Mouse (Mus musculus): ENCODE results near the gene Ms4a14. TPM values are rescaled to one million over a fixed set of nuclear protein-coding genes. Genes with fewer than 3 reads are reported as not detected.
A peak's percentile ranks its signal among the peaks of the same experiment; 100 is the strongest.
"Not testable (repeated sequence)": the region's sequence is repeated elsewhere in the genome, so short reads cannot be mapped to it uniquely, and the experiment has no call there.

Ms4a14 gene
- 0.29 to 0.64 TPM in 2 of 3 replicates, not detected in the other for total RNA-seq (2017)

DNA sequence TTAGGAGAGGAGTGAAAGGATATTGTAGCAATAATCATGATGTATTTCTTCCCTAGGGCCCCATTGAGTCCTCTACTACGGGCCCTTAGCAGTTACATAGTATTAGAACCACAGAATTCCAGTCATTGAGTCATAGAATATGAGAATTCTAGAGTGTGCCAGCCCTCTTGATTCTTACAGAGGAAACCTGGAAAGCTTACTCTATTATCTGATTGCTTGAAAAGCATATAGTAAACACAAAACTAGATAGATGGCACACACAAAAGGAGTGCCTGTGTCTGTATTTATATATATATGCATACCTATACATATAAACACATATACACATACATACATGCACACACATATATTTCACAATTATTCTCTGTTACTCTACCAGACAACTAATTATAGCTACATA lies at the start of gene Ms4a14:
TSS of gene Ms4a14 (minus strand) at position 101 of the 400 bp plus-strand sequence.
- no peak for ATAC-seq (replicated peaks; ENCODE audit: insufficient number of reproducible peaks, low FRiP score, low TSS enrichment, poor library complexity, severe bottlenecking)

DNA sequence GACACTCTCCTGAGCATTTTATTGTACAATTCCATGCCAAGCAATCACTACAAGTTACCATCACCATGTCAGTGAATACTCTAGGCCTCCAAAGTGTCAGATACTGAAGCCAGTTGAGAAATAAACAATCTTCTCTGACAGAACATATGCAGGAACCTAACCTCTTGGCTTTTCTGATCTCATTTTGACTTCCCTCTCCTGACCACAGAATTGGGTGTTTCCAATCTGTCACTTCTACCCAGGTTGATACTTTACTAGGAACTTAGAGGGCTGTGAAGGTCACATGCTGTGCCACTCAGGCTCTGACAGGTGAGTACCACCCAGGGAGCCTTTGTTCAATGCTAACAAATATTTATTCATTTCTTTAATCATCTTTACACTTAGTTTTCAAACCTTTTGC lies 47.7 kb upstream of the Ms4a14 start:
- ATAC-seq (replicated peaks; ENCODE audit: insufficient number of reproducible peaks, low FRiP score, low TSS enrichment, poor library complexity, severe bottlenecking) = peak; percentile 86

DNA sequence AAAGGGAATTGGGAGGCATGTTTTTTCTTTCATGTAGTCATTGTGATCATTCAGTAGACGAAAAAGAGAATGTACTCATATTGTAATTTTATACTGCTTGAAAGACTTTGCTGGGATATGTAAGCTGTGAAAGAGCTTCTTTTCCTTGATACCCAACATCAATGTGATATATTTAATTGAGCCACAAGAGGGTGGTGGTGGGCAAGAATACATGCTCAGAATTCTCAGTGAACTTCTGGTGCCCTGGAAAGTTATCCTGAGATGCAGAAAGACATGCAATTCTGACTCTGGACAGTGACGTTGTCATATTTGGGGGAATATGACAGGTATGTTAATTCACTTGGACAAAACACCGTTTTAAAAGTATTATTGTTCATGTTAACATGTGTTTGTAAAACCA lies 45.9 kb upstream of the Ms4a14 start:
- ATAC-seq (replicated peaks; ENCODE audit: insufficient number of reproducible peaks, low FRiP score, low TSS enrichment, poor library complexity, severe bottlenecking) = peak; percentile 69

DNA sequence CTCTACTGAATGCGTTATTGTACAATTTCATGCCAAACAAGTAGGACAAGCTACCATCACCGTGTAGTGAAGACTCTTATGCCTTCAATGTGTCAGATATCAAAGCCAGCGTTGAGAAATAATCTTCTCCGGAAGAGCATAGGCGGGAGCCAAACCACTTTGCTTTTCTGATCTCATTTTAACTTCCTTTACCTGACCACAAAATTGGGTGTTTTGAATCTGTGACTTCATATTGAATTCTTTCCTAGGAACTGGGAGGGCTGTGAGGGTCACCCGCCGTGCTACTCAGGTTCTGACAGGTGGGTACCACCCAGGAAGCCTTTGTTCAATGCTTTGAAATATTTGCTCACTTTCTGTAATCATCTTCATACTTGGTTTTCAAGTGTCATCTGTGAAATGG lies 41.5 kb upstream of the Ms4a14 start:
- peak; percentile 50; the same call in 1 of the 2 replicates for ATAC-seq (replicated peaks; ENCODE audit: insufficient number of reproducible peaks, low FRiP score, low TSS enrichment, poor library complexity, severe bottlenecking)

DNA sequence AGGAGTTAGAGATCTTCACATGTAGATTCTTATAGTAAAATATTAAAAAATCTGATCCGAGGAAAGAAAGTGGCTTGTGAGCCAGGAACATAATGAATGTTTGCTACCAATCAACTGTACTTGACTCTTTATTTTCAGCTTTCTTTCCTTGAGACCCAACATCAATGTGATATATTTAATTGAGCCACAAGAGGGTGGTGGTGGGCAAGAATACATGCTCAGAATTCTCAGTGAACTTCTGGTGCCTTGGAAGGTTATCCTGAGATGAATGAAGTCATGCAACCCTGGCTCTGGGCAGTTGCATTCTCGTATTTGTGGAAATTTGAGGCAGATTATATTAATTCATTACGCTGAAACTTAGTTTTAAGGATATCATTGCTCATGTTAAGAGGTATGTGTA lies 37.6 kb upstream of the Ms4a14 start:
- ATAC-seq (replicated peaks; ENCODE audit: insufficient number of reproducible peaks, low FRiP score, low TSS enrichment, poor library complexity, severe bottlenecking) = peak; percentile 52; the same call in 1 of the 2 replicates

DNA sequence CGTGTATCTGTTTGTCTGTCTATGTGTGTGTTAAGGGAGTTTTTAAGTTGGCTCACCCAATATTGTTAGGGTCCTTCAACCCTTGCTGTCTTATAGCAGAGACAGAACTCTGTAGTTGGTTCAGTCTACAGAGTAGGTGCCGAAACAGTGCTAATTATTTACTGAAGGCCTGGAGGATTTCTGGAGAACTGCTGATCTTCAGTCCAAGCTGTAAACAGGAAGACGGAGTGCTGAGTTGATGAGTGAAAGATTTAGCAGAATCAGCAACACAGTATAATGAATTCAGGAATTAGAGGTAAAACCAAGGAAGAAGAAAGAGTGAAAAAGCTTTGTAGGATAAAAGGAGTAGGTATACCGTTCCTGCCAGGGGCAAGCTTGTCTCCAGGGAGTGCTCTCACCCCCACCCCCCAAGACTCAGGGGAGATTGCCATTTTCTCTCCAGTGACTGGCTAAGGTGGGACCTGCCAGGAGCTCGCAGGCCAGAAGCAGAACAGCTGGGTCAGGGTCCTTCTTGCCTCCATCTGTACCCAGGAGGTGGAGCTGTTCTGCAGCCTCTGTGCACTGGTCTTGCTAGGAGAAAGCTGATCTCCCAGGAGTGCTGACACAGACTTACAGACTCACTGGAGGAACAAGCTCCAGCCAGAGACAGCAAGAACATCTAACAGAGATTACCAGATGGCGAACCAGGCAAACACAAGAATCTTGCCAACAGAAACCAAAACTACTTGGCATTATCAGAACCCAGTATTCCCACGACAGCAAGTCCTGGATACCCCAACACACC lies 35.6 kb upstream of the Ms4a14 start:
- no peak for ATAC-seq (replicated peaks; ENCODE audit: insufficient number of reproducible peaks, low FRiP score, low TSS enrichment, poor library complexity, severe bottlenecking)

DNA sequence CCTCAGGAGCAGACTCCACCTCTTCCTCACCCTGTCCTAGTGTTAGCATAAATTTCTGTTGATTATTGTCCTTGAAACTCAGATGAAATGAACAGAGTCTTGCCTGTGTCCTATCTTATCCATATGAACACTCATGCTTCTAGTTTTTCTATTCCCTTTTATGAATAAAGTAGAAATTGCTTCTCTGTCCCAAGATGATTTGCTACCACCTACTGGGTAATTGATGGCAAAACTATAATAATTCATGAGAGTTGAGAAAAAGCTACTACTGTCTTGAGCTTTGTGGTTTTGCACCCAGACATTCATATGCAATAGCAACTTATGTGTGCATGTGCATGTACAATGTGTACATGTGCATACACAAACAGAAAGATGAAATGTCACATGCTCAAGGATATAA lies 29.7 kb upstream of the Ms4a14 start:
- no peak for ATAC-seq (replicated peaks; ENCODE audit: insufficient number of reproducible peaks, low FRiP score, low TSS enrichment, poor library complexity, severe bottlenecking)

DNA sequence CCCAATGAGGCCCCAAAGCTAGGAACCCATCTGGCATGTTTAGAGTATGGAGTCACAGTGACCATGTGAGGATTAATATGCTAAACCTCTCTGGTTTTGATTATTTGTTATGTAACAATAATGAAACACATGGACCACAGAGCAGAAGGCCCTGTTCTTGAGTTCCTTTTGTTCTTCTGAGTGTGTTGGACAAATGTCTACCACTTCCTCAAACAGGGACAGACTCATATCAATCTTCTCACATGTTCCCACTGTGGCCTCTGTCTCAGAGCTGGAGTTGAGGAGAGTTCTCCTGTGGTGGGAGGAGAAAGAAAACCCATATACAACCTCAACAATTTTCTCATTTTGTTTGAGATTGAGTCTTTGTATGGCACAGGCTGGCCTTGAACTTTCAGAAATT lies 28.9 kb upstream of the Ms4a14 start:
- 0 out of 2 replicates have a peak, but pooled peaks have one; percentile 47 for ATAC-seq (replicated peaks; ENCODE audit: insufficient number of reproducible peaks, low FRiP score, low TSS enrichment, poor library complexity, severe bottlenecking)

DNA sequence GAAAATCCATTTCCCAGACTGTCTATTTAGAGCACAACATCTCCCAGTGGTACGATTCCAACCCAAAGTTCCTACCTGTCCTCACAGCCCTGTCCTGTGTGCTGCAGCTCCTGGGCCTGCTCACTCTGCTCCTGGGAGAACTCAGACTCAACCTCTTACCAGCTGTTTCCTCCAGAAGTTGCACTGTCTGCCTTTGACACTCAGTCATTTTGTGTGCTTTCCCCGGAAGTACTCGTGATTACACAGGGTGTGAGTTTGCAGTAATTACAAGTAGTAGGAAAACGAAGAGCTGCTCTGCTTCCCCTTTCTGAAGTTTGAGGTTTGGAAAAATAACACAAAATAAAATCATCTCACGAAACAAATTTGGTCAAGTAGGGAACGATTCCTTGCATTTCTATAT lies 21.7 kb upstream of the Ms4a14 start, which contains the start of gene Ms4a7:
TSS of gene Ms4a7 (minus strand) at position 215 of the 400 bp plus-strand sequence.
- peak; percentile 47 for ATAC-seq (replicated peaks; ENCODE audit: insufficient number of reproducible peaks, low FRiP score, low TSS enrichment, poor library complexity, severe bottlenecking)

DNA sequence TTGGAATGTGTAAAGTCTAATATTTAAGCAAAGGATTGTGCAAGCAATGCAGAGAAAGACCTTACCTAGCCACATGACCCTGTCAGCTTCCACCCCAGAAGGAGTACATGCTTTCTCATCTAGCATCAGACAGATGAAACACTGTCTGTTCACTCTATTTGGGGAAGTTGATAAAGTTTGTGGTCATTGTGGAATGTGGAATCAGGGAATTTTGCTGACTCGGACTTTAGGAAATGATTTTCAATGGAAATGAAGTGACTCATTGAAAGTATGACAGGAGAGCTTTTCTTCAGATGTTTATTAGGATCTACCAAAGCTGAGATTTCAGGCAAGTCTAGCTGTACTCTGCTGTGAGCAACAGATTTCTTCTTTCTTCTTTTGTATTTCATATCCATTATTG lies 6.9 kb upstream of the Ms4a14 start:
- ATAC-seq (replicated peaks; ENCODE audit: insufficient number of reproducible peaks, low FRiP score, low TSS enrichment, poor library complexity, severe bottlenecking) = no peak

DNA sequence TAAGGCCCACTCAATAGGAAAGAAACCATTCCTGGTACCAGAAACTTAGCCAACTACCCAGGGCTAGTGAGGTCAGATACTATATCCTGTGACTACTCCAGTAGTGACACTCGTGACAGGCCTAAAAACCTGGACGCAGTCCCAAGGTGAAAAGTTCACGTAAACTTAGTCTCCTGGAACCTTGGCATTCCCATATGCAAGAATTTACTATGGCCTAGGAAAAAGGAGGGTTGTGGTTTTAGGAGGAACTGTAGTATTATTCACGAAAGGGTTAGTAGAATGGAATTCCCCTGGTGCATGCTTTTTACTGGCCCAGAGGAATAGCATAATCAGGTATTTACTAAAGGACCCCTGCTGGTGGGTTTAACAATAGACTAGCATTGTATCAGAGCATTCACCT lies 2.5 kb upstream of the Ms4a14 start:
- ATAC-seq (replicated peaks; ENCODE audit: insufficient number of reproducible peaks, low FRiP score, low TSS enrichment, poor library complexity, severe bottlenecking) = no peak

DNA sequence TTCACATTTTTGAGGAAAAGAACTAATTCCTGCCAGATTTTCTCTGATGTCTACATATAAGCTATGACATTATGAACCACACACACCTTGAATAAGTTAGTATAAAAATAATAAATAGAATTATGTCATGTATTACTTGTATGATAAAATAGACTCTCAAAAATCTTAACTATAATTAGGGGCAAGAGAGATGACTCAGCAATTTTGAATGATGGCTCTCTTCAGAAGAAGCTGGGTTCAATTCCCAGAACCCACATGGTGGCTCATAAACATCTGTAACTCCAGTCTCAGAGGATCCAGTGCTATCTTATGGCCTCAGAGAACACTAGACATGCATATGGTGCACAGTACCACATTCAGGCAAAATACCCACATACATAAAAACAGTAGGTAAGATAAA lies 5.4 kb downstream of the Ms4a14 start:
- ATAC-seq (replicated peaks; ENCODE audit: insufficient number of reproducible peaks, low FRiP score, low TSS enrichment, poor library complexity, severe bottlenecking) = no peak

DNA sequence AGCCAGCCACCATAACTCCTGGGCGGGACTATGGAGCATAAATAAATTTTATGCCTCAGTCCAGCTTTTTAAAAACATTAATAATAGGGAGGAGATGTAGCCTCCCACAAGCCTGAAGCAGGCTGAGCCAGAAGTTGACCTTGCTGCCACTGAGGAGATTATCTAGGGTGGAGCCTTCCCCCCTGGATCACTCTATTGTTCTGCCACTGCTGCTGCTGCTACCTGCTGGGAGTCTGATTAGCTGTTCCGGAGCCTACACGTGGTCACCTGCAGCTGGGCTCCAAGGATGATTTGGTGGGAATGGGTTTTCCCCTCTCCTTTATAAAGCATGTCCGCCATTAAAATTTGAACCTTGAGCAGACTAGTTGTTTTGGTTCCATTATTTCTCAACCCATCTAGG lies 14.7 kb downstream of the Ms4a14 start:
- ATAC-seq (replicated peaks; ENCODE audit: insufficient number of reproducible peaks, low FRiP score, low TSS enrichment, poor library complexity, severe bottlenecking) = not testable (repeated sequence)

DNA sequence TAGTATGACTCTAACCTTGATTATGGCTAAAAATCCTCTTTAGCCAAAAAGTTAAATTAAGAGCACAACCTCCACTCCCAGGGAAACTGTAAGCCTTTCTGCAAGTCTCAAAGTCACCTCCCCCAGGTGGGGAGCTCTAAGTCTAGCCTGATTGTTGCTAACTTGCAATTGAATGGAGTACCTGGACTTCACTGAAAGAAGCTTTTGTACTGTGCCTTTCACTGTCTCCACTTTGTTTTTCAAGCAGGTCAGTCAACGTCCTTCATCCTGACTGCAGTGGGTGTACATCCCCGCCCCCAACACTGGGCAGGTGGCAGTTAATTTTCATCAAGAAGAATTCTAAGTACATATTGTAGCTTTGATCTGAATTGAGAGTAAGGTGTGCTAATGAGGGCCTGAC lies 15.3 kb downstream of the Ms4a14 start:
- ATAC-seq (replicated peaks; ENCODE audit: insufficient number of reproducible peaks, low FRiP score, low TSS enrichment, poor library complexity, severe bottlenecking) = no peak

DNA sequence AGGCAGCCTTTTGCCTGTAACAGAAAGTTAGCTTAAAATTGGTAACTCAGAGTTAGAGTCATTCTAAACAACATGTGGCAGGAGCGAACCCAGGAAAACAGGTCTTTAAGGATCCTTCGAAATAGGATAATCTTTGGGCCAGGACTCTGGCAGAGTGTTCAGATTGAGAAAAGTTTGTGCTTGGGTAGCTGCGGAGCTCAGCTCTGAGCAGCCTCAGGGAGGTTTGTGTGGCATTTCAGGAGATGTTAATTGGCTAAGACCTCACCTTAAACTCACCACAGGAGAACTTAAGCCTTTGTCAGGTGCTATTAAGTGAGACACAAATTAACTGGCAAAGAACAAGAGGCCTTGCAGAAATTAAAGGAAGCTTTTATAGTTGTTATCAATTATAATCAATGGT lies 20.6 kb downstream of the Ms4a14 start:
- ATAC-seq (replicated peaks; ENCODE audit: insufficient number of reproducible peaks, low FRiP score, low TSS enrichment, poor library complexity, severe bottlenecking) = not testable (repeated sequence)

DNA sequence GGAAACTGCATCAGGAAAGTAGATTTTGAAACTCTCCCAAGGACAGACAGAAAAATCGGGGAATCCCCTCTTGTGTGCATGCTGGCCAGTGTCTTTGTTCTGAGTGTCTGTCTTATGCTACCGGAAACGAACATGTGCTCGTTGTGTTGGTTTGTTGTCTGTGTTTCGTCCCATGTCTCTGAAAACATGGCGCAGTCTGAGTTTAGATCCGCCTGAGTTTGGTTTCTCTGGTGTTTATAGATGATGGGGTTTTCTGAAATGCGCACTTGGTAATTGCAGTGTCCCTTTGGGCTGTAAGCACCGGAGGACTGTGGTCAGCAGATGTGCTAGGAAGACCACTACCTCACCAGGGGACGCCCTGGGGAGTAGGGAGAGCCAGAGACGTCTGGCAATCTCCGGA lies 21.3 kb downstream of the Ms4a14 start:
- no peak for ATAC-seq (replicated peaks; ENCODE audit: insufficient number of reproducible peaks, low FRiP score, low TSS enrichment, poor library complexity, severe bottlenecking)

DNA sequence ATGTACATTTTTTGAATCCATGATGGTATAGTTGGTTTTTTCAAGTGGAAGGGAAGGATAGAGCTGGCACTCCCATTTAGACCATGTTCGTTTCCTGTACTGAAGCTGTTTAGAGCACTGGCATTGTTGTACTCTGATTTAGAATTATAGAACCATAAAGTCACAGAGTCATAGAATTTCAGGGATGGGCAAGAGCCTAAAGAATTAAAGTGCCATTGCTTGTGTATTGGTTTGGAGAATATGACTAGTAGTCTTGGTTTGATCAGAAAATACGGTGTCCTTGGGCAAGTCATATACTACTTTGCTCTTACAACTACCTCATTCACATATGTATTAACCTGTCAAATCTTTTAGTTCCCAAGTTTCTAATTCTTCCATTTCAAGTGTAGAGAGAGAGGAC lies 30.5 kb downstream of the Ms4a14 start, which contains the start of gene Ms4a5:
TSS of gene Ms4a5 (minus strand) at position 101 of the 400 bp plus-strand sequence.
- no peak for ATAC-seq (replicated peaks; ENCODE audit: insufficient number of reproducible peaks, low FRiP score, low TSS enrichment, poor library complexity, severe bottlenecking)

DNA sequence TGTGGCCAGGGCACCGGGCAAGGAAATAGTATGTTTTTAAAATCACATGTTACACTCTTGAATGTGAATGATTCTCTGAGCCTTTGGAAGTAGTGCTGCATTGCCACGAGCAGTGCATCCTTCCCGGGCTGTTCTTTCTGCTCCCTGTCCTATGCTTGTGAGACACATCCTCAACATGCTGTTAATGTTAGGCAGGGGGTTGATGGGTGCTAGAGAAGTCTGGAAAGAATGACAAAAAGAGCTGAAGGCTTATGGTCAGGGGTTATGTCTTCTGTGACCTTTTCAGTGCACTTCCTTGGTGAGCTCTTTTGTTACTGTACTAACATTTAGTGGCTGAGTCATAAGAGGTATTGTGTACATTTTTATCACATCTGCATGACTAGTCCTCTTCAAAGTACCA lies 34.0 kb downstream of the Ms4a14 start:
- no peak for ATAC-seq (replicated peaks; ENCODE audit: insufficient number of reproducible peaks, low FRiP score, low TSS enrichment, poor library complexity, severe bottlenecking)

DNA sequence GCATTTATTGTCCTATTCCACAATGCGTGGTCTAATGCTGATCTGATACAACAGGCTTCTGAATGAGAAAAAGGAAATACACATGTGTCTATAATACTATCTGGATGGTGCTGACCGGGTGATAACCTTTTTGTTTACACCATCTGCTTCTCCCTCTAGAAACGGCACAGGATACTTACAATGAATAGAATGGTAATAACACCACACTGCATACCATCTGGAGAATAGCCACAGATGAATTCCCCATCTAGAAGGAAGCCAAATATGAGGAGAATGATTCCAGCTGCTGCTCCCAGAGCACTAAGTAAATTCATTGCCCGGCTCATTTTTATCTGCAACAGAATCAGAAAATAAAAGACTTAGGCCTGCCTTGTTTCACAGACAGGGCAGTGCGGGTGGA lies 37.8 kb downstream of the Ms4a14 start:
- ATAC-seq (replicated peaks; ENCODE audit: insufficient number of reproducible peaks, low FRiP score, low TSS enrichment, poor library complexity, severe bottlenecking) = no peak

DNA sequence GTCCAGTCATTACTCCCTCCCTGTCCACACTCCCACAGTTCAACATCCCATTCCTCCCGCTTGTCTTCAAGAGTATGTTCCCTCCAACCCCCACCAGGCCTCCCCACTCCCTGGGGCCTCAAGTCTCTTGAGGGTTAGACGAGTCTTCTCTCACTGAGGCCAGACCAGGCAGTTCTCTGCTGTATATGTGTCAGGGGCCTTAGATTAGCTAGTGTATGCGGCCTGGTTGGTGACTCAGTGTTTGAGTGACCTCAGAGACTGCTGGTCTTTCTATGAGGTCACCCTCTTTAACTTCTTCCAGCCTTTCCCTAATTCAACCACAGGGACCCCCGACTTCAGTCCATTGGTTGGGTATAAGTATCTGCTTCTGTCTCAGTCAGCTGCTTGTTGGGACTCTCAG lies 47.3 kb downstream of the Ms4a14 start:
- ATAC-seq (replicated peaks; ENCODE audit: insufficient number of reproducible peaks, low FRiP score, low TSS enrichment, poor library complexity, severe bottlenecking) = no peak

All from monocyte, adult 5-6 weeks (primary cell).